Mouse (Mus musculus) kidney, adult 10 weeks (tissue): ENCODE results near the gene Spata17. TPM values are rescaled to one million over a fixed set of nuclear protein-coding genes. Genes with fewer than 3 reads are reported as not detected.

Experiments used
- polyA plus RNA-seq: library from polyadenylated mRNA; stranded (reverse); fragments of 350-450 nt; fragmentation: Illumina TruSeq; extraction: RNeasy Lipid Tissue Mini Kit (QIAGEN cat#74804); gene quantifications from one replicate; pipeline ENCODE4 v1.2.3, GENCODE M21; 2014; ENCODE audit warnings: low read depth, low replicate concordance

Spata17 gene
- 4.3 TPM for polyA plus RNA-seq

DNA sequence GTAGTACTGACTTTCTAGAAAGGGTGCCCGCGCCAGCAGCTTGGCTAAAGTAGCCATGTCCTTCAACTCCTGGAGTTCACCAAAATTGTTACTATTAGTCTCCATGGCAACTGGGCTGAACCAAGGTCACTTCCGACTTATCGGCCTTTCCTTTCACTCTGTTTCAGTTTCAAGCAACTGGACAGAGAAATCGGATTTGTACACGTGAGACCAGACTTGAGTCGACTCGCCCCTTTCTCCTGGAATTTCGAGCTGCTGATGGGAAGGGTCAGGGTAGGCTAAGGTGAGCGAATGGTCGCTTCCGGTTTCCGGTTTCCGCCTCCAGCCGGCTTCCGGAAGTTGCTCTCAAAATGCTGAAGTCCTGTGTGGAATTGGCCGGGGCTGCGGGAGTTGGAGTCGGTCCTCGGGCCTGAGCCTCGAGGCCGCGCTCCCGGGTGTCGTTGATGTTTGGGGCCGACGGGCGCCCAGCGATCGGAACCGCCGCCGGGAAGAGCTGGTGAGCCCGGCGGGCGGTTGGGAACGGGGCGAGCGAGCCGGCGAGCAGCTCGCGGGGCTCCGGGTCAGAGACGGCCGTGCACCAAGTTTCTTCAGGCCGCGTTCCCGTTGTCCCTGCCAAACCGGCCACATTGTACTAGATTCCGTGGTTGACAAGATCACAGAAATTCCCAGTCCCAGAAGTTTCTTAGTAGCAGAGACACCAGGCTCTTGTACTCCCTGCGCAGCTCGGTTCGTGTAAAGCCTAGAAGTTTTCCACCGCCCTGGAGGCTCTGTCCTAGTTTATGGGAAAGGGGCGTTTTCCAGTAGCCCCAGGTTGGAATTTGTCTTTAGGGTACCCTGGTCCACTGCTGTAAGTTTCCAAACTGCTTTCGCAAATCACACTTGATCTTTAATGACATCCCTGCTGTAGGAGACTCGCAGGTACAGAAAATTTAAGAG, at the start of gene Spata17, which contains the start of gene Gpatch2:
TSS of gene Spata17 (minus strand) at position 285 of the 936 bp plus-strand sequence.
TSS of gene Gpatch2 (plus strand) at position 328 of the 936 bp plus-strand sequence.

Other genes starting within 250 kb of the Spata17 start
- gene D1Pas1, start 248.0 kb downstream of the Spata17 start, polyA plus RNA-seq = not detected
- gene Gpatch2, start within 50 bp of the Spata17 start, polyA plus RNA-seq = 12.8 TPM